Mouse (Mus musculus): ENCODE data around the gene Spaca7. TPM values are rescaled to one million over a fixed set of nuclear protein-coding genes. Genes with fewer than 3 reads are reported as not detected.

Gene Spaca7
- polyA plus RNA-seq (2015; fragmentation: Nextera tagmentation; extraction: Ambion mirVana): not detected in 2 replicates

- Histone ChIP-seq H3K4me1 (replicated peaks) (peaks cover 4% of the 10 kb centered on the region; the same call in 1 of the 2 replicates), H3K36me3 (no peaks in the 10 kb centered on the region), H3K9ac (replicated peaks) (no peak within 1 kb of the TSS), H3K27ac (no peak within 1 kb of the TSS), H3K27me3 (peaks cover 27% of the 10 kb centered on the region), H3K9me3 (no peaks in the 10 kb centered on the region), H3K4me2 (replicated peaks) (no peak within 1 kb of the TSS), H3K4me3 (replicated peaks) (no peak within 1 kb of the TSS)
- no peak for ATAC-seq
- WGBS: 86% methylated on average over 14 of the region's 14 CpGs
These were observed at the start of gene Spaca7 for GRCm38 (mm10) chr8:12572814-12573534. Gene Spaca7 (plus strand): TSS chr8:12573029.

GRCm38 (mm10) chr8:12524279-12524678 lies 48.5 kb upstream of the Spaca7 start:
- no peak overlapping the region for H3K4me3 ChIP-seq (replicated peaks)
- ATAC-seq: no peak
- H3K9me3 ChIP-seq: no peaks in the 10 kb centered on the region
- peaks cover 8% of the 10 kb centered on the region for H3K4me1 ChIP-seq (replicated peaks)
- H3K4me2 ChIP-seq (replicated peaks): no peak overlapping the region
- no peak overlapping the region for H3K27ac ChIP-seq
- no peak overlapping the region for H3K9ac ChIP-seq (replicated peaks)
- H3K36me3 ChIP-seq: no peaks in the 10 kb centered on the region
- 17% methylated on average over 1 of the region's 1 CpGs for WGBS
- H3K27me3 ChIP-seq: peaks cover 12% of the 10 kb centered on the region; the same call in 1 of the 2 replicates

- no peak overlapping the region for H3K27ac ChIP-seq
- H3K27me3 ChIP-seq: peaks cover 9% of the 10 kb centered on the region; the same call in 1 of the 2 replicates
- H3K4me3 ChIP-seq (replicated peaks): no peak overlapping the region
- no peak overlapping the region for H3K9ac ChIP-seq (replicated peaks)
- 81% methylated on average over 2 of the region's 2 CpGs for WGBS
- no peaks in the 10 kb centered on the region for H3K9me3 ChIP-seq
- H3K4me1 ChIP-seq (replicated peaks): no peaks in the 10 kb centered on the region
- ATAC-seq: no peak
- no peaks in the 10 kb centered on the region for H3K36me3 ChIP-seq
- no peak overlapping the region for H3K4me2 ChIP-seq (replicated peaks)
These were observed 44.2 kb upstream of the Spaca7 start for GRCm38 (mm10) chr8:12528659-12529058.

GRCm38 (mm10) chr8:12535617-12536016 lies 37.2 kb upstream of the Spaca7 start:
- no peak overlapping the region for H3K4me2 ChIP-seq (replicated peaks)
- no peak overlapping the region for H3K4me3 ChIP-seq (replicated peaks)
- H3K36me3 ChIP-seq: no peaks in the 10 kb centered on the region
- no peak overlapping the region for H3K9ac ChIP-seq (replicated peaks)
- H3K4me1 ChIP-seq (replicated peaks): 0 out of 2 replicates have a peak, but pooled peaks cover 3% of the 10 kb centered on the region
- H3K9me3 ChIP-seq: 0 out of 2 replicates have a peak, but pooled peaks cover 4% of the 10 kb centered on the region
- 81% methylated on average over 9 of the region's 9 CpGs for WGBS
- H3K27me3 ChIP-seq: 0 out of 2 replicates have a peak, but pooled peaks cover 4% of the 10 kb centered on the region
- ATAC-seq: no peak
- H3K27ac ChIP-seq: no peak overlapping the region

- 81% methylated on average over 7 of the region's 7 CpGs for WGBS
- no peak for ATAC-seq
- no peak overlapping the region for H3K9ac ChIP-seq (replicated peaks)
- H3K4me1 ChIP-seq (replicated peaks): 0 out of 2 replicates have a peak, but pooled peaks cover 3% of the 10 kb centered on the region
- no peak overlapping the region for H3K4me3 ChIP-seq (replicated peaks)
- H3K27ac ChIP-seq: no peak overlapping the region
- 0 out of 2 replicates have a peak, but pooled peaks cover 4% of the 10 kb centered on the region for H3K27me3 ChIP-seq
- no peak overlapping the region for H3K4me2 ChIP-seq (replicated peaks)
- no peaks in the 10 kb centered on the region for H3K36me3 ChIP-seq
- 0 out of 2 replicates have a peak, but pooled peaks cover 4% of the 10 kb centered on the region for H3K9me3 ChIP-seq
These were observed 36.5 kb upstream of the Spaca7 start for GRCm38 (mm10) chr8:12536306-12536705.

GRCm38 (mm10) chr8:12545236-12545635 lies 27.6 kb upstream of the Spaca7 start:
- no peak overlapping the region for H3K27ac ChIP-seq
- H3K36me3 ChIP-seq: no peaks in the 10 kb centered on the region
- H3K9me3 ChIP-seq: no peaks in the 10 kb centered on the region
- WGBS: 41% methylated on average over 4 of the region's 4 CpGs
- no peak overlapping the region for H3K4me2 ChIP-seq (replicated peaks)
- no peak for ATAC-seq
- H3K4me1 ChIP-seq (replicated peaks): peaks cover 21% of the 10 kb centered on the region
- no peak overlapping the region for H3K9ac ChIP-seq (replicated peaks)
- H3K27me3 ChIP-seq: peaks cover 32% of the 10 kb centered on the region
- no peak overlapping the region for H3K4me3 ChIP-seq (replicated peaks)

GRCm38 (mm10) chr8:12545671-12546070 lies 27.2 kb upstream of the Spaca7 start:
- H3K27me3 ChIP-seq: peaks cover 32% of the 10 kb centered on the region
- H3K4me1 ChIP-seq (replicated peaks): peaks cover 21% of the 10 kb centered on the region
- WGBS: 76% methylated on average over 4 of the region's 4 CpGs
- H3K27ac ChIP-seq: no peak overlapping the region
- H3K9ac ChIP-seq (replicated peaks): no peak overlapping the region
- no peak for ATAC-seq
- no peak overlapping the region for H3K4me2 ChIP-seq (replicated peaks)
- H3K9me3 ChIP-seq: no peaks in the 10 kb centered on the region
- no peak overlapping the region for H3K4me3 ChIP-seq (replicated peaks)
- H3K36me3 ChIP-seq: no peaks in the 10 kb centered on the region

GRCm38 (mm10) chr8:12547466-12548220 lies 25.2 kb upstream of the Spaca7 start:
- H3K9me3 ChIP-seq: no peaks in the 10 kb centered on the region
- no peak overlapping the region for H3K4me3 ChIP-seq (replicated peaks)
- peaks cover 21% of the 10 kb centered on the region for H3K4me1 ChIP-seq (replicated peaks)
- 53% methylated on average over 7 of the region's 7 CpGs for WGBS
- H3K36me3 ChIP-seq: no peaks in the 10 kb centered on the region
- no peak overlapping the region for H3K4me2 ChIP-seq (replicated peaks)
- no peak overlapping the region for H3K9ac ChIP-seq (replicated peaks)
- ATAC-seq: peak; percentile 73
- H3K27me3 ChIP-seq: peaks cover 35% of the 10 kb centered on the region
- H3K27ac ChIP-seq: no peak overlapping the region

GRCm38 (mm10) chr8:12548255-12548654 lies 24.6 kb upstream of the Spaca7 start:
- ATAC-seq: peak; percentile 85
- H3K4me3 ChIP-seq (replicated peaks): no peak overlapping the region
- H3K27me3 ChIP-seq: peaks cover 35% of the 10 kb centered on the region
- no peaks in the 10 kb centered on the region for H3K36me3 ChIP-seq
- peak overlapping the region; percentile 72 for H3K27ac ChIP-seq
- no peaks in the 10 kb centered on the region for H3K9me3 ChIP-seq
- no peak overlapping the region; the same call in 1 of the 2 replicates for H3K4me2 ChIP-seq (replicated peaks)
- 0 out of 2 replicates have a peak overlapping the region, but pooled peaks have one; percentile 32 for H3K9ac ChIP-seq (replicated peaks)
- H3K4me1 ChIP-seq (replicated peaks): peaks cover 21% of the 10 kb centered on the region
- WGBS: 4% methylated on average over 15 of the region's 15 CpGs

GRCm38 (mm10) chr8:12548680-12549079 lies 24.1 kb upstream of the Spaca7 start:
- Histone ChIP-seq H3K36me3 (no peaks in the 10 kb centered on the region), H3K4me2 (replicated peaks) (no peak overlapping the region), H3K4me1 (replicated peaks) (peaks cover 21% of the 10 kb centered on the region), H3K9me3 (no peaks in the 10 kb centered on the region), H3K9ac (replicated peaks) (no peak overlapping the region), H3K27ac (peak overlapping the region; percentile 72), H3K27me3 (peaks cover 35% of the 10 kb centered on the region), H3K4me3 (replicated peaks) (no peak overlapping the region)
- 27% methylated on average over 5 of the region's 5 CpGs for WGBS
- peak; percentile 60 for ATAC-seq

- Histone ChIP-seq H3K36me3 (no peaks in the 10 kb centered on the region), H3K4me1 (replicated peaks) (0 out of 2 replicates have a peak, but pooled peaks cover 3% of the 10 kb centered on the region), H3K9ac (replicated peaks) (no peak overlapping the region), H3K9me3 (no peaks in the 10 kb centered on the region), H3K4me2 (replicated peaks) (no peak overlapping the region), H3K27me3 (peaks cover 57% of the 10 kb centered on the region), H3K4me3 (replicated peaks) (no peak overlapping the region), H3K27ac (no peak overlapping the region)
- 37% methylated on average over 15 of the region's 15 CpGs for WGBS
- peak; percentile 65; the same call in 1 of the 2 replicates for ATAC-seq
These were observed 17.2 kb upstream of the Spaca7 start for GRCm38 (mm10) chr8:12555515-12556145.

All from midbrain, embryonic 13.5 days (tissue).